Mouse (Mus musculus) hindbrain, embryonic 16.5 days (tissue): ENCODE measurements around the gene Npcd. TPM values are rescaled to one million over a fixed set of nuclear protein-coding genes. Genes with fewer than 3 reads are reported as not detected.
A peak's percentile ranks its signal among the peaks of the same experiment; 100 is the strongest.
"Not testable (repeated sequence)": the region's sequence is repeated elsewhere in the genome, so short reads cannot be mapped to it uniquely, and the experiment has no call there.

Experiments
- ATAC-seq: fragments of 200-750 bp; cut with Nextera tagmentation; 2 replicates; pipeline ENCODE4 v1.8.0; 2017; ENCODE audit warnings: moderate TSS enrichment, moderate library complexity
- H3K27ac ChIP-seq: fragments of 300-500 bp; sonication (generic); 2 replicates; pipeline ENCODE4 v1.5.1; 2014; ENCODE audit warnings: low read depth, mild to moderate bottlenecking, control low read depth, low read length, moderate library complexity
- H3K27me3 ChIP-seq: fragments of 300-500 bp; sonication (generic); replicated peaks from 2 replicates; pipeline ENCODE4 v1.6.1; 2014; ENCODE audit warnings: low read length; ENCODE audit not compliant: control insufficient read depth, insufficient read depth
- H3K36me3 ChIP-seq: fragments of 300-500 bp; sonication (generic); 2 replicates; pipeline ENCODE4 v1.6.1; 2014; ENCODE audit warnings: mild to moderate bottlenecking, low read length, moderate library complexity, mixed read lengths; ENCODE audit not compliant: control insufficient read depth, insufficient read depth
- H3K4me1 ChIP-seq: fragments of 300-500 bp; sonication (generic); 2 replicates; pipeline ENCODE4 v1.6.1; 2014; ENCODE audit warnings: low read depth, low read length; ENCODE audit not compliant: control insufficient read depth, insufficient read depth
- H3K4me2 ChIP-seq: fragments of 300-500 bp; sonication (generic); 2 replicates; pipeline ENCODE4 v1.6.1; 2014; ENCODE audit warnings: mild to moderate bottlenecking, low read length, control low read depth, moderate library complexity
- H3K4me3 ChIP-seq: fragments of 300-500 bp; sonication (generic); 2 replicates; pipeline ENCODE4 v1.5.1; 2014; ENCODE audit warnings: mild to moderate bottlenecking, low read length, control low read depth, moderate library complexity
- H3K9ac ChIP-seq: fragments of 300-500 bp; sonication (generic); 2 replicates; pipeline ENCODE4 v1.6.1; 2014; ENCODE audit warnings: low read depth, mild to moderate bottlenecking, control low read depth, low read length, moderate library complexity
- H3K9me3 ChIP-seq: fragments of 300-500 bp; sonication (generic); 2 replicates; pipeline ENCODE4 v1.6.1; 2014; ENCODE audit warnings: mild to moderate bottlenecking, low read length, moderate library complexity; ENCODE audit not compliant: control insufficient read depth
- WGBS: fragments of 180-500 bp; shearing (Covaris S2); extraction: QIAGEN DNeasy Blood & Tissue Kit; methylation state at CpG from one replicate; pipeline ENCODE4 v1.1.7; 2014; 5-methylcytosine and 5-hydroxymethylcytosine counted together
- polyA plus RNA-seq: library from polyadenylated mRNA; unstranded; fragments of >200 nt; fragmentation: Nextera tagmentation; extraction: Ambion mirVana; gene quantifications from 2 replicates; pipeline ENCODE4 v1.2.1, GENCODE M21; 2015

Gene Npcd
- polyA plus RNA-seq, 1 experiment from 2014 or later, result 0.41 TPM

- Histone ChIP-seq H3K9me3 (no peaks in the 10 kb centered on the region), H3K4me1 (peaks cover 53% of the 10 kb centered on the region), H3K4me2 (no peak overlapping the region), H3K27ac (peak overlapping the region; percentile 36; the same call in 1 of the 2 replicates), H3K4me3 (no peak overlapping the region), H3K27me3 (no peaks in the 10 kb centered on the region), H3K9ac (peak overlapping the region; percentile 33; the same call in 1 of the 2 replicates), H3K36me3 (peaks cover 9% of the 10 kb centered on the region)
- ATAC-seq, result no peak
- 88% methylated on average over 9 of the region's 9 CpGs for WGBS
These were observed 7.7 kb downstream of the Npcd start for GRCm38 (mm10) chr15:79826221-79826935.

- Histone ChIP-seq H3K27me3 (no peaks in the 10 kb centered on the region), H3K4me3 (no peak overlapping the region), H3K4me2 (no peak overlapping the region), H3K9ac (peak overlapping the region; percentile 22; the same call in 1 of the 2 replicates), H3K4me1 (peaks cover 46% of the 10 kb centered on the region), H3K9me3 (no peaks in the 10 kb centered on the region), H3K36me3 (peaks cover 9% of the 10 kb centered on the region), H3K27ac (no peak overlapping the region)
- no peak for ATAC-seq
- WGBS, result 49% methylated on average over 14 of the region's 14 CpGs
These were observed 8.8 kb downstream of the Npcd start for GRCm38 (mm10) chr15:79825146-79825825.

- Histone ChIP-seq H3K9me3 (no peaks in the 10 kb centered on the region), H3K4me1 (peaks cover 33% of the 10 kb centered on the region), H3K27me3 (no peaks in the 10 kb centered on the region), H3K9ac (no peak overlapping the region), H3K27ac (no peak overlapping the region), H3K4me2 (no peak overlapping the region), H3K4me3 (no peak overlapping the region), H3K36me3 (peaks cover 9% of the 10 kb centered on the region)
- no peak for ATAC-seq
- 63% methylated on average over 18 of the region's 19 CpGs for WGBS
These were observed 10.3 kb downstream of the Npcd start for GRCm38 (mm10) chr15:79823588-79824280.

GRCm38 (mm10) chr15:79822265-79823199 is 11.5 kb downstream of the Npcd start:
- Histone ChIP-seq H3K27me3 (no peaks in the 10 kb centered on the region), H3K36me3 (peaks cover 8% of the 10 kb centered on the region), H3K9me3 (no peaks in the 10 kb centered on the region), H3K27ac (0 out of 2 replicates have a peak overlapping the region, but pooled peaks have one; percentile 17), H3K4me2 (no peak overlapping the region), H3K9ac (no peak overlapping the region), H3K4me1 (peaks cover 21% of the 10 kb centered on the region), H3K4me3 (no peak overlapping the region)
- WGBS, result 68% methylated on average over 13 of the region's 13 CpGs
- ATAC-seq, result no peak

DNA sequence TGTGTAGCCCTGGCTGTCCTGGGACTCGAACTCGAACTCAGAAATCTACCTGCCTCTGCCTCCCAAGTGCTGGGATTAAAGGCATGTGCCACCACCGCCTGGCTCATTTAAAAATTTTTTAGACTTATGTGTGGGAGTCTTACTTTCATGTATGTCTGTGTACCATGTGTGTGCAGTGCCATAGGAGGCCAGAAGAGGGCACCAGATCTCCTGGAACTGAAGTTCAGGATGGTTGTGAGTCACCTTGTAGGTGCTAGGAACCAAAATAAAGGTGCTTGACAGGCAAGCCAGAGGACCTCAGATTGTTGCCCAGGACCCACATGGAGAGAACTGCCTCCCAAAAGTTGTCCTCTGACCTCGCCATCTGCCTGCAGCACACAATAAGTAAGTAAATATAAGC is 15.7 kb downstream of the Npcd start:
- Histone ChIP-seq H3K27me3 (no peaks in the 10 kb centered on the region), H3K9me3 (no peaks in the 10 kb centered on the region), H3K4me1 (no peaks in the 10 kb centered on the region; the same call in 1 of the 2 replicates), H3K36me3 (peaks cover 6% of the 10 kb centered on the region), H3K4me3 (no peak overlapping the region), H3K4me2 (no peak overlapping the region), H3K9ac (no peak overlapping the region), H3K27ac (no peak overlapping the region)
- WGBS, result 89% methylated on average over 4 of the region's 4 CpGs
- ATAC-seq, result no peak

- Histone ChIP-seq H3K4me2 (no peak overlapping the region), H3K4me3 (no peak overlapping the region), H3K27ac (no peak overlapping the region), H3K9me3 (no peaks in the 10 kb centered on the region), H3K36me3 (no peaks in the 10 kb centered on the region), H3K27me3 (peaks cover 1% of the 10 kb centered on the region; the same call in 1 of the 2 replicates), H3K9ac (no peak overlapping the region), H3K4me1 (no peaks in the 10 kb centered on the region)
- 44% methylated on average over 8 of the region's 8 CpGs for WGBS
- no peak for ATAC-seq
These were observed 20.3 kb downstream of the Npcd start for GRCm38 (mm10) chr15:79813666-79814258.

DNA sequence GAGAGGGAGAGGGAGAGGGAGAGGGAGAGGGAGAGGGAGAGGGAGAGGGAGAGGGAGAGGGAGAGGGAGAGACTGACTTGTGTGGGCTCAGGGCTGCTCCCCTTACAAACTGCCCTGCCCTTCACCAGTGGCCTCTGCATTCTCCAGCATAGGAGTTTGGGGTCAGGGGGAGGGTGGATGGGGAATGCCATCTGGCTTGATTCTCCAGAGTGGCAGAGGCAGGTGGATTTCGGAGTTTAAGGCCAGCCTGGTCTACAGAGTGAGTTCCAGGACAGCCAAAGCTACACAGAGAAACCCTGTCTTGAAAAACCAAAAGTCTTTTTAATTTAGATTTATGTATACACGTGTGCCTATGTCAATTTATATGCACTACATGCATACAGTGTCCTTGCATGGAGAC is 21.2 kb downstream of the Npcd start:
- not testable (repeated sequence) for H3K4me1 ChIP-seq, H3K36me3 ChIP-seq, H3K4me2 ChIP-seq, H3K27ac ChIP-seq, H3K9ac ChIP-seq, H3K9me3 ChIP-seq, H3K4me3 ChIP-seq, H3K27me3 ChIP-seq, ATAC-seq
- 69% methylated on average over 2 of the region's 2 CpGs for WGBS

GRCm38 (mm10) chr15:79810997-79811396 is 23.0 kb downstream of the Npcd start:
- WGBS, result 67% methylated on average over 4 of the region's 4 CpGs
- no peak overlapping the region for H3K4me2 ChIP-seq
- H3K27ac ChIP-seq, result no peak overlapping the region
- H3K36me3 ChIP-seq, result no peaks in the 10 kb centered on the region
- no peak for ATAC-seq
- no peaks in the 10 kb centered on the region for H3K9me3 ChIP-seq
- no peaks in the 10 kb centered on the region for H3K4me1 ChIP-seq
- peaks cover 2% of the 10 kb centered on the region for H3K27me3 ChIP-seq
- no peak overlapping the region for H3K9ac ChIP-seq
- H3K4me3 ChIP-seq, result no peak overlapping the region
